ENCODE assay signal across 21 mouse cellular contexts in the genomic region with DNA sequence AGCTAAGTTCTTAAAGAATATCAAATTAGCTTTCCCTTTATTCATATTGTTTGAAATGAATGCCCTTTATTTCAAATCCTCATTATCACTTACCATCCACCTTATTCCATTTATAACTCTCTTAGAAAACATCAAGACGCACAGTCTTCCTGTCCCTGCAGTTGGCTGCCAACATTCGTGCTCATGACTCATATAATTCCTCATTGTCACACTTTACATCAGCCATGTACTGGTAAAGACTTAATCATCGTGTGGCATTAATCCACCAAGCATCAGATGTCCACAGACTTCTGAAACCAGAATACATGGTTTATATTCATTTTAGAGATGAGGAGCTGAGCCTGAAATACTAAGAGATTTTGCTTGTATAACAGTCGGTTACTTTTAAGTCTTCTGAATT.
DNase-seq lines count a peak whose midpoint lies in the region; ATAC-seq and TF ChIP-seq lines count a peak whose summit lies in the region.
"Had no signal": no experiment of that assay in that cellular context is flagged by ENCODE, and none has a peak within 500 bp of the region (broad histone marks: within the 10 kb centered on the region; RNA-seq: fewer than 3 reads in every experiment).

No protein-coding gene starts in this region.

- TF ChIP-seq EP300 in liver, postnatal 0 days (IDR thresholded peaks at IDR 0.05; ENCODE audit: low read depth) = no peak

- H3K36me3 ChIP-seq in liver, postnatal 0 days (replicated peaks; ENCODE audit: insufficient read depth, low read length) = no peaks in the 10 kb centered on the region
- no peaks in the 10 kb centered on the region for H3K36me3 ChIP-seq in kidney, embryonic 16.5 days (ENCODE audit: insufficient read depth, low read length)
- H3K36me3 ChIP-seq: embryonic facial prominence, embryonic 10.5 days; forebrain, embryonic 12.5 days; hindbrain, embryonic 12.5 days; midbrain, embryonic 15.5 days had no signal

- H3K9me3 ChIP-seq in liver, postnatal 0 days (ENCODE audit: low read length) = no peaks in the 10 kb centered on the region
- H3K9me3 ChIP-seq in kidney, embryonic 16.5 days (ENCODE audit: low read length) = no peaks in the 10 kb centered on the region
- H3K9me3 ChIP-seq: embryonic facial prominence, embryonic 10.5 days; forebrain, embryonic 12.5 days; hindbrain, embryonic 12.5 days; megakaryocyte, embryonic 14.5 days; midbrain, embryonic 15.5 days had no signal

- DNase-seq in cerebellum, adult 9-10 months = peak; percentile 27
- DNase-seq in cerebellum, adult 11-12 months = no peak
- peak; percentile 56 for DNase-seq in layer of hippocampus, adult 9-11 months
- DNase-seq in layer of hippocampus, adult 11-12 months (ENCODE audit: low spot score) = no peak
- DNase-seq in 3T3-L1 (ENCODE audit: low read depth, low spot score) = peak; percentile 58
- DNase-seq in brain, adult 2 months (ENCODE audit: low read depth, low spot score) = peak; percentile 91
- no peak for DNase-seq in liver, postnatal 0 days
- DNase-seq: adrenal gland, postnatal 14 days; cerebellum, adult 8-10 months; kidney, adult 2 months; kidney, postnatal 14 days; liver; thymus, postnatal 14 days had no signal

- no peak overlapping the region for H3K9ac ChIP-seq in liver, postnatal 0 days (replicated peaks)
- H3K9ac ChIP-seq in kidney, embryonic 16.5 days (replicated peaks; ENCODE audit: low read length) = no peak overlapping the region
- H3K9ac ChIP-seq: forebrain, embryonic 12.5 days; hindbrain, embryonic 12.5 days; midbrain, embryonic 15.5 days had no signal

- no peaks in the 10 kb centered on the region for H3K4me1 ChIP-seq in liver, postnatal 0 days (ENCODE audit: insufficient read depth)
- no peaks in the 10 kb centered on the region for H3K4me1 ChIP-seq in kidney, embryonic 16.5 days (ENCODE audit: insufficient read depth, low read length)
- H3K4me1 ChIP-seq: embryonic facial prominence, embryonic 10.5 days; forebrain, embryonic 12.5 days; hindbrain, embryonic 12.5 days; megakaryocyte, embryonic 14.5 days; midbrain, embryonic 15.5 days had no signal

- 70% methylated on average over 4 of the region's 4 CpGs for WGBS in liver, postnatal 0 days (ENCODE audit: insufficient replicate concordance)
- WGBS in kidney, embryonic 16.5 days = 80% methylated on average over 4 of the region's 4 CpGs

- no peak overlapping the region for H3K4me3 ChIP-seq in liver, postnatal 0 days (ENCODE audit: low read depth, low read length)
- H3K4me3 ChIP-seq in kidney, embryonic 16.5 days (ENCODE audit: low read length) = no peak overlapping the region
- H3K4me3 ChIP-seq: embryonic facial prominence, embryonic 10.5 days; forebrain, embryonic 12.5 days; hindbrain, embryonic 12.5 days; megakaryocyte, embryonic 14.5 days; midbrain, embryonic 15.5 days; myocyte had no signal

- no peak overlapping the region for H3K4me2 ChIP-seq in liver, postnatal 0 days (ENCODE audit: low read depth, low read length)
- H3K4me2 ChIP-seq in kidney, embryonic 16.5 days (replicated peaks; ENCODE audit: low read depth, low read length) = no peak overlapping the region
- H3K4me2 ChIP-seq: forebrain, embryonic 12.5 days; hindbrain, embryonic 12.5 days; midbrain, embryonic 15.5 days had no signal

- H3K27ac ChIP-seq in liver, postnatal 0 days (ENCODE audit: low read depth) = no peak overlapping the region
- H3K27ac ChIP-seq in kidney, embryonic 16.5 days (ENCODE audit: low read length) = no peak overlapping the region
- H3K27ac ChIP-seq: embryonic facial prominence, embryonic 10.5 days; forebrain, embryonic 12.5 days; hindbrain, embryonic 12.5 days; midbrain, embryonic 15.5 days had no signal

- TF ChIP-seq CTCF in liver, postnatal 0 days (IDR thresholded peaks at IDR 0.05; ENCODE audit: low read depth) = no peak

- no peaks in the 10 kb centered on the region for H3K27me3 ChIP-seq in liver, postnatal 0 days (ENCODE audit: insufficient read depth, low read length)
- no peaks in the 10 kb centered on the region for H3K27me3 ChIP-seq in kidney, embryonic 16.5 days (ENCODE audit: insufficient read depth, low read length)
- H3K27me3 ChIP-seq: forebrain, embryonic 12.5 days; hindbrain, embryonic 12.5 days; megakaryocyte, embryonic 14.5 days; midbrain, embryonic 15.5 days had no signal

- no peak for ATAC-seq in liver, postnatal 0 days
- ATAC-seq in kidney, embryonic 16.5 days (ENCODE audit: low FRiP score, low TSS enrichment) = no peak
- ATAC-seq: inflammation-experienced regulatory T-cells, adult 6 months; midbrain, embryonic 15.5 days had no signal

Comparison
In these comparisons a context has a peak if more than half of its experiments do, and no peak if none do; other contexts are left out.
1. DNase-seq: peak in cerebellum, adult 9-10 months (single experiment), layer of hippocampus, adult 9-11 months (single experiment), 3T3-L1 (single experiment) and brain, adult 2 months (single experiment); none in cerebellum, adult 11-12 months (single experiment), layer of hippocampus, adult 11-12 months (single experiment) and liver, postnatal 0 days (single experiment).